16 mouse cellular contexts compared by ENCODE assay signal in genomic region chr5:92467102-92467766, GRCm38 (mm10). TPM values are rescaled to one million over a fixed set of nuclear protein-coding genes. Genes with fewer than 3 reads are reported as not detected.
DNase-seq lines count a peak whose midpoint lies in the region; ATAC-seq and TF ChIP-seq lines count a peak whose summit lies in the region.
"Had no signal": no experiment of that assay in that cellular context is flagged by ENCODE, and none has a peak within 500 bp of the region (broad histone marks: within the 10 kb centered on the region; RNA-seq: fewer than 3 reads in every experiment).

No protein-coding gene starts in this region.

- TF ChIP-seq CTCF in kidney, adult 2 months (conservative IDR thresholded peaks at IDR 0.05; ENCODE audit: insufficient read depth, insufficient read length, low read depth, low read length): no peak
- TF ChIP-seq CTCF in small intestine, adult 2 months (IDR thresholded peaks at IDR 0.05; ENCODE audit: extremely low read depth, insufficient read length, insufficient replicate concordance, low read depth, low read length): no peak

- H3K36me3 ChIP-seq in kidney, adult 2 months (ENCODE audit: control insufficient read depth, insufficient read depth, low read length): no peaks in the 10 kb centered on the region
- peaks cover 7% of the 10 kb centered on the region for H3K36me3 ChIP-seq in small intestine, adult 2 months (ENCODE audit: control insufficient read depth, insufficient read depth, low read length)
- H3K36me3 ChIP-seq: embryonic facial prominence, embryonic 15.5 days; liver, embryonic 13.5 days had no signal

- 67% methylated on average over 8 of the region's 8 CpGs for WGBS in kidney, adult 2 months
- WGBS in small intestine, adult 2 months: 63% methylated on average over 8 of the region's 8 CpGs

- no peak for TF ChIP-seq POLR2A in kidney, adult 2 months (IDR thresholded peaks at IDR 0.05; ENCODE audit: low read depth, low read length)
- no peak for TF ChIP-seq POLR2A in small intestine, adult 2 months (IDR thresholded peaks at IDR 0.05; ENCODE audit: low read depth, low read length)

- H3K4me1 ChIP-seq in kidney, adult 2 months (ENCODE audit: control insufficient read depth, insufficient read depth, low read length): peaks cover 2% of the 10 kb centered on the region; the same call in 1 of the 2 replicates
- H3K4me1 ChIP-seq in small intestine, adult 2 months (ENCODE audit: control insufficient read depth, insufficient read depth, insufficient read length, low read length): peaks cover 8% of the 10 kb centered on the region; the same call in 1 of the 2 replicates

- peak; percentile 70 for ATAC-seq in activated CD4-positive, CD25-positive, alpha-beta regulatory T cell, adult 4 months
- ATAC-seq: forebrain, embryonic 16.5 days; hindbrain, postnatal 0 days; midbrain, embryonic 16.5 days had no signal

- peak; percentile 47 for DNase-seq in kidney, adult 2 months
- DNase-seq in kidney, adult 18-20 months: no peak
- DNase-seq in kidney, postnatal 10 days: peak; percentile 42
- no peak for DNase-seq in layer of hippocampus, adult 11-12 months (ENCODE audit: low spot score)
- DNase-seq in left cerebral cortex, adult 18-20 months (ENCODE audit: low spot score in 2 of 2): no peak
- DNase-seq: cerebellum, postnatal 10 days; layer of hippocampus, postnatal 36 days; liver, embryonic 13.5 days; right cerebral cortex, postnatal 4 days; thymus, adult 2 months had no signal

- no peaks in the 10 kb centered on the region for H3K27me3 ChIP-seq in kidney, adult 2 months (replicated peaks; ENCODE audit: control insufficient read depth, insufficient read depth, low read length)
- no peaks in the 10 kb centered on the region for H3K27me3 ChIP-seq in small intestine, adult 2 months (ENCODE audit: control insufficient read depth, insufficient read depth, low read length)
- H3K27me3 ChIP-seq: embryonic facial prominence, embryonic 15.5 days; liver, embryonic 13.5 days had no signal

- no peak overlapping the region for H3K4me3 ChIP-seq in kidney, adult 2 months (ENCODE audit: insufficient read depth, low read depth, low read length)
- H3K4me3 ChIP-seq in small intestine, adult 2 months (ENCODE audit: low read depth, low read length): no peak overlapping the region
- H3K4me3 ChIP-seq: embryonic facial prominence, embryonic 15.5 days; liver, embryonic 13.5 days had no signal

- H3K27ac ChIP-seq in kidney, adult 2 months (ENCODE audit: insufficient read depth, low read depth, low read length): peak overlapping the region; percentile 43; the same call in 1 of the 2 replicates
- peak overlapping the region; percentile 49 for H3K27ac ChIP-seq in small intestine, adult 2 months (ENCODE audit: insufficient read depth, low read depth, low read length)
- H3K27ac ChIP-seq: embryonic facial prominence, embryonic 15.5 days; hindbrain, postnatal 0 days; liver, embryonic 13.5 days had no signal

RNA-seq across cellular contexts. Expression of gene Nup54, which starts 32.2 kb away (rescaled TPM):
- polyA plus RNA-seq in kidney, adult 2 months (2012; rRNA removed): 14.5 and 14.8 TPM in 2 replicates
- 10 to 100 TPM; 34.5 to 40.6 TPM for polyA plus RNA-seq in activated CD4-positive, CD25-positive, alpha-beta regulatory T cell, adult 4 months (2017; shearing (Covaris generic))
- 6.7 and 6.9 TPM in 2 replicates for polyA plus RNA-seq in small intestine, adult 2 months (2012; rRNA removed)
- total RNA-seq in left cerebral cortex, adult 18-20 months (2021): 10 to 100 TPM; 26.7 to 27.1 TPM

RNA-seq across cellular contexts. Expression of gene Scarb2, which starts 39.4 kb away (rescaled TPM):
- 17.7 and 19.9 TPM in 2 replicates for polyA plus RNA-seq in kidney, adult 2 months (2012; rRNA removed)
- 10 to 100 TPM; 10.6 to 11.8 TPM for polyA plus RNA-seq in activated CD4-positive, CD25-positive, alpha-beta regulatory T cell, adult 4 months (2017; shearing (Covaris generic))
- polyA plus RNA-seq in small intestine, adult 2 months (2012; rRNA removed): 7.9 and 8.4 TPM in 2 replicates
- 10 to 100 TPM; 91.4 to 94.1 TPM for total RNA-seq in left cerebral cortex, adult 18-20 months (2021)

Comparison
In these comparisons a context has a peak if more than half of its experiments do, and no peak if none do; other contexts are left out.
1. DNase-seq: peak in kidney, adult 2 months (single experiment) and kidney, postnatal 10 days (single experiment); none in kidney, adult 18-20 months (single experiment), layer of hippocampus, adult 11-12 months (single experiment) and left cerebral cortex, adult 18-20 months (0 of 2).